Mouse (Mus musculus): ENCODE results near the gene Gm21883. TPM values are rescaled to one million over a fixed set of nuclear protein-coding genes. Genes with fewer than 3 reads are reported as not detected.
"Not testable (repeated sequence)": the region's sequence is repeated elsewhere in the genome, so short reads cannot be mapped to it uniquely, and the experiment has no call there.

Gm21883 gene
- total RNA-seq (2022): not detected

DNA sequence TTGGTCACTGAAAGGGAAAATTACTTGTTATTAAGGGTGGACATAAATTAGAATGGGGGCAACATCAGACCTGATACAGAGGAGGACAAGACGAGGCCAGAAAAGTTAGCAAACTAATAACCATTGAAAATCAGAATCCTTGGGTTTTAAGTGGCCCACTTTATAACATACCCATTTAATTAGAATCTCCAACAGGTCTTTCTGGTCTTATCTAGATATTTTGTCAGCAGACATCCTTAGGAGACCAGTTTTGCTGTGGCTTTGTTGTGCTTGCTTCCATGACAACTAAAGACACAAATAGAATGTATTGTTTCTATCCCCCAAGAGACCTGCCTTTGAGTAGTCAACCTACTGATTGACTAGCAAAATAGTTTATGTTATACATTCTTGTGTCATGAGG, at the start of gene Gm21883:
TSS of gene Gm21883 (minus strand) at position 101 of the 400 bp plus-strand sequence.
- DNase-seq (ENCODE audit: low spot score in 2 of 2): not testable (repeated sequence)

DNA sequence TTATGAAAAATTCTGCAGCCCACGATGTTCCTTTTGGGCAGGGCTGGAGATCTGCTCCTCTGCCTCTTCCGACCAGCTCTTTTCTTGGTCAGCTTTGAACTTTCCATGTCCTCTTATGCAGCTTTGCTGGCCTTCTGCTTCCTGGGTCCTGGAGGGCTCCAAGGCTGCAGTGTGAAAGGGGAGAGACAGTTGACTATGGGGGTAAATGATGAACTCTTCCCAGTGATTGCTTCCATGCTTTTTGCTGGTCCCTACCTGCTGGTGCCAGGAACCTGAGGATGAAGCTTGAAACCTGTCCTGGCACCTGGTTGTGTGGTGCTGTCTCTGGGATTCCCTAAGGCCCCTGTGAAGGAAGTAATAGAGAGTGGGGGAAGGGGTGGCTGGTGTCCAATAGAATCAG, 44.7 kb upstream of the Gm21883 start, which contains the start of gene Spin2e:
TSS of gene Spin2e (minus strand) at position 101 of the 400 bp plus-strand sequence.
- not testable (repeated sequence) for DNase-seq (ENCODE audit: low spot score in 2 of 2)

Other genes with a start within 250 kb of the Gm21883 start
- not detected for gene Btbd35f26, start 237.8 kb downstream of the Gm21883 start, total RNA-seq (2022)
- gene Btbd35f19, start 190.4 kb downstream of the Gm21883 start, total RNA-seq (2022): not detected
- gene Spin2e, start 44.6 kb upstream of the Gm21883 start, total RNA-seq (2022): not detected
- gene Btbd35f25, start 142.9 kb upstream of the Gm21883 start, total RNA-seq (2022): not detected

Data from left cerebral cortex, adult 8-10 months (tissue).